Mouse (Mus musculus) bone marrow, adult 2 months (tissue): Measurements from ENCODE around the gene Skil. TPM values are rescaled to one million over a fixed set of nuclear protein-coding genes. Genes with fewer than 3 reads are reported as not detected.

Experiments
- H3K27ac ChIP-seq: fragments of 200-500 bp; 2 replicates; pipeline ENCODE4 v1.5.1; 2012; ENCODE audit warnings: low read depth, mild to moderate bottlenecking, control low read depth, inconsistent platforms, low read length; ENCODE audit not compliant: control insufficient read depth, poor library complexity, insufficient read depth
- H3K4me1 ChIP-seq: fragments of 200-500 bp; 2 replicates; pipeline ENCODE4 v1.6.1; 2011; ENCODE audit warnings: low read length; ENCODE audit not compliant: control insufficient read depth, insufficient read depth
- H3K4me3 ChIP-seq: fragments of 200-500 bp; replicated peaks from 2 replicates; pipeline ENCODE3; 2011; ENCODE audit warnings: mild to moderate bottlenecking, low read depth, low read length, control low read depth; ENCODE audit not compliant: control insufficient read depth
- CTCF ChIP-seq: fragments of 200-500 bp; IDR thresholded peaks from 2 replicates; pipeline ENCODE4 v1.5.1; 2011; ENCODE audit warnings: low read length, control low read depth; ENCODE audit not compliant: control insufficient read depth, insufficient read depth
- POLR2A ChIP-seq: fragments of 200-500 bp; IDR thresholded peaks from 2 replicates; pipeline ENCODE4 v1.6.1; 2011; ENCODE audit warnings: low read depth, mild to moderate bottlenecking, control low read depth, low read length, borderline replicate concordance; ENCODE audit not compliant: control insufficient read depth
- WGBS: fragments of 180-500 bp; shearing (Covaris S2); methylation state at CpG from one replicate; pipeline ENCODE4 v1.1.7; 2018; 5-methylcytosine and 5-hydroxymethylcytosine counted together
- polyA plus RNA-seq: library from polyadenylated mRNA; stranded (reverse); fragments of >200 nt; gene quantifications from 2 replicates; pipeline ENCODE4 v1.2.4, GENCODE M21; 2011; ENCODE audit warnings: low replicate concordance; ENCODE audit not compliant: missing spikeins, insufficient read depth, insufficient read length

Skil gene
- polyA plus RNA-seq, 1 experiment = 2.9 TPM

- WGBS = 55% methylated on average over 6 of the region's 6 CpGs
- no peaks in the 10 kb centered on the region for H3K4me1 ChIP-seq
- no peak overlapping the region for H3K4me3 ChIP-seq
Observed at GRCm38 (mm10) chr3:31161336-31161735, 66.5 kb downstream of the Skil start.

GRCm38 (mm10) chr3:31162860-31163259 is 68.0 kb downstream of the Skil start:
- H3K4me1 ChIP-seq = no peaks in the 10 kb centered on the region
- no peak for TF ChIP-seq POLR2A
- TF ChIP-seq CTCF = no peak
- no peak overlapping the region; the same call in 1 of the 2 replicates for H3K27ac ChIP-seq
- no peak overlapping the region for H3K4me3 ChIP-seq
- WGBS = 83% methylated on average over 14 of the region's 14 CpGs

More at GRCm38 (mm10) chr3:31161336-31161735, 66.5 kb downstream of the Skil start:
- TF ChIP-seq CTCF = no peak
- no peak for TF ChIP-seq POLR2A
- no peak overlapping the region for H3K27ac ChIP-seq

- Histone ChIP-seq H3K4me1 (no peaks in the 10 kb centered on the region), H3K27ac (no peak overlapping the region), H3K4me3 (no peak overlapping the region)
- no peak for TF ChIP-seq CTCF
- TF ChIP-seq POLR2A = no peak
- 63% methylated on average over 3 of the region's 3 CpGs for WGBS
Observed at GRCm38 (mm10) chr3:31165803-31166202, 70.9 kb downstream of the Skil start.

- Histone ChIP-seq H3K27ac (no peak overlapping the region), H3K4me1 (no peaks in the 10 kb centered on the region), H3K4me3 (no peak overlapping the region)
- WGBS = 80% methylated on average over 12 of the region's 12 CpGs
- TF ChIP-seq POLR2A (no peak), CTCF (no peak)
Observed at GRCm38 (mm10) chr3:31166365-31166871, 71.6 kb downstream of the Skil start.

Other genes with a start within 250 kb of the Skil start
- gene Gpr160, start 239.1 kb upstream of the Skil start, polyA plus RNA-seq = 5.0 and 11.2 TPM in 2 replicates
- 6.4 and 15.2 TPM in 2 replicates for gene Phc3, start 125.6 kb upstream of the Skil start, polyA plus RNA-seq
- 3.7 and 9.0 TPM in 2 replicates for gene Prkci, start 99.3 kb upstream of the Skil start, polyA plus RNA-seq
- 0.80 TPM in 1 of 2 replicates, not detected in the other for gene Cldn11, start 54.9 kb downstream of the Skil start, polyA plus RNA-seq
- gene Slc7a14, start 215.3 kb downstream of the Skil start, polyA plus RNA-seq = not detected in 2 replicates